Mouse (Mus musculus): ENCODE data around the gene Wnt2. TPM values are rescaled to one million over a fixed set of nuclear protein-coding genes. Genes with fewer than 3 reads are reported as not detected.

The Wnt2 gene
- polyA plus RNA-seq, 1 experiment from 2014 or later = 2.1 TPM

GRCm38 (mm10) chr6:17974416-17974815 is 56.0 kb downstream of the Wnt2 start:
- H3K4me2 ChIP-seq = no peak overlapping the region
- no peak overlapping the region for H3K9ac ChIP-seq
- no peaks in the 10 kb centered on the region for H3K9me3 ChIP-seq (replicated peaks)
- H3K27ac ChIP-seq = no peak overlapping the region
- H3K36me3 ChIP-seq = no peaks in the 10 kb centered on the region
- no peaks in the 10 kb centered on the region for H3K27me3 ChIP-seq (replicated peaks)
- 77% methylated on average over 3 of the region's 3 CpGs for WGBS (ENCODE audit: insufficient replicate concordance)
- ATAC-seq = no peak
- no peaks in the 10 kb centered on the region for H3K4me1 ChIP-seq
- H3K4me3 ChIP-seq = no peak overlapping the region

- Histone ChIP-seq H3K4me2 (no peak overlapping the region), H3K9ac (no peak overlapping the region), H3K36me3 (no peaks in the 10 kb centered on the region), H3K27ac (no peak overlapping the region), H3K4me1 (no peaks in the 10 kb centered on the region), H3K4me3 (no peak overlapping the region), H3K27me3 (replicated peaks) (no peaks in the 10 kb centered on the region), H3K9me3 (replicated peaks) (no peaks in the 10 kb centered on the region)
- ATAC-seq = no peak
Observed at GRCm38 (mm10) chr6:17971393-17971792, 59.0 kb downstream of the Wnt2 start.

- H3K9ac ChIP-seq = no peak overlapping the region
- no peak for ATAC-seq
- WGBS (ENCODE audit: insufficient replicate concordance) = 27% methylated on average over 1 of the region's 1 CpGs
- no peak overlapping the region for H3K27ac ChIP-seq
- H3K4me3 ChIP-seq = no peak overlapping the region
- no peaks in the 10 kb centered on the region for H3K36me3 ChIP-seq
- no peaks in the 10 kb centered on the region for H3K27me3 ChIP-seq (replicated peaks)
- no peaks in the 10 kb centered on the region for H3K9me3 ChIP-seq (replicated peaks)
- H3K4me1 ChIP-seq = no peaks in the 10 kb centered on the region
- no peak overlapping the region for H3K4me2 ChIP-seq
Observed at GRCm38 (mm10) chr6:17969815-17970214, 60.6 kb downstream of the Wnt2 start.

GRCm38 (mm10) chr6:17968467-17969144 is 61.8 kb downstream of the Wnt2 start:
- H3K4me3 ChIP-seq = no peak overlapping the region
- H3K27me3 ChIP-seq (replicated peaks) = no peaks in the 10 kb centered on the region
- H3K27ac ChIP-seq = no peak overlapping the region
- no peaks in the 10 kb centered on the region for H3K36me3 ChIP-seq
- H3K9ac ChIP-seq = no peak overlapping the region
- H3K9me3 ChIP-seq (replicated peaks) = no peaks in the 10 kb centered on the region
- no peak for ATAC-seq
- H3K4me1 ChIP-seq = no peaks in the 10 kb centered on the region
- 58% methylated on average over 1 of the region's 1 CpGs for WGBS (ENCODE audit: insufficient replicate concordance)
- H3K4me2 ChIP-seq = no peak overlapping the region

- no peak for ATAC-seq
- Histone ChIP-seq H3K4me3 (no peak overlapping the region), H3K4me2 (no peak overlapping the region), H3K9ac (no peak overlapping the region), H3K27me3 (replicated peaks) (no peaks in the 10 kb centered on the region), H3K36me3 (no peaks in the 10 kb centered on the region), H3K4me1 (no peaks in the 10 kb centered on the region), H3K27ac (no peak overlapping the region), H3K9me3 (replicated peaks) (no peaks in the 10 kb centered on the region)
- 61% methylated on average over 3 of the region's 3 CpGs for WGBS (ENCODE audit: insufficient replicate concordance)
Observed at GRCm38 (mm10) chr6:17963455-17963854, 66.9 kb downstream of the Wnt2 start.

- no peak for ATAC-seq
- WGBS (ENCODE audit: insufficient replicate concordance) = 74% methylated on average over 8 of the region's 8 CpGs
- Histone ChIP-seq H3K27ac (no peak overlapping the region), H3K27me3 (replicated peaks) (no peaks in the 10 kb centered on the region), H3K4me2 (no peak overlapping the region), H3K4me3 (no peak overlapping the region), H3K9ac (no peak overlapping the region), H3K4me1 (peaks cover 10% of the 10 kb centered on the region), H3K36me3 (no peaks in the 10 kb centered on the region), H3K9me3 (replicated peaks) (no peaks in the 10 kb centered on the region)
Observed at GRCm38 (mm10) chr6:17951779-17952178, 78.6 kb downstream of the Wnt2 start.

- no peak overlapping the region for H3K4me2 ChIP-seq
- H3K4me3 ChIP-seq = no peak overlapping the region
- no peaks in the 10 kb centered on the region for H3K36me3 ChIP-seq
- H3K4me1 ChIP-seq = peaks cover 10% of the 10 kb centered on the region
- no peaks in the 10 kb centered on the region for H3K27me3 ChIP-seq (replicated peaks)
- no peaks in the 10 kb centered on the region for H3K9me3 ChIP-seq (replicated peaks)
- ATAC-seq = no peak
- no peak overlapping the region for H3K27ac ChIP-seq
- 71% methylated on average over 5 of the region's 5 CpGs for WGBS (ENCODE audit: insufficient replicate concordance)
- H3K9ac ChIP-seq = no peak overlapping the region
Observed at GRCm38 (mm10) chr6:17949103-17949502, 81.3 kb downstream of the Wnt2 start.

GRCm38 (mm10) chr6:17947130-17947831 is 83.1 kb downstream of the Wnt2 start:
- no peak overlapping the region for H3K4me2 ChIP-seq
- no peak overlapping the region for H3K9ac ChIP-seq
- H3K4me1 ChIP-seq = peaks cover 12% of the 10 kb centered on the region
- 16% methylated on average over 11 of the region's 11 CpGs for WGBS (ENCODE audit: insufficient replicate concordance)
- peaks cover 3% of the 10 kb centered on the region; the same call in 1 of the 2 replicates for H3K36me3 ChIP-seq
- H3K27ac ChIP-seq = no peak overlapping the region
- no peaks in the 10 kb centered on the region for H3K27me3 ChIP-seq (replicated peaks)
- no peaks in the 10 kb centered on the region for H3K9me3 ChIP-seq (replicated peaks)
- ATAC-seq = peak; percentile 46; the same call in 1 of the 2 replicates
- no peak overlapping the region for H3K4me3 ChIP-seq

- WGBS (ENCODE audit: insufficient replicate concordance) = 37% methylated on average over 5 of the region's 5 CpGs
- Histone ChIP-seq H3K9ac (no peak overlapping the region), H3K27ac (no peak overlapping the region), H3K27me3 (replicated peaks) (no peaks in the 10 kb centered on the region), H3K4me1 (peaks cover 20% of the 10 kb centered on the region), H3K4me2 (no peak overlapping the region), H3K36me3 (peaks cover 3% of the 10 kb centered on the region; the same call in 1 of the 2 replicates), H3K9me3 (replicated peaks) (no peaks in the 10 kb centered on the region), H3K4me3 (no peak overlapping the region)
- ATAC-seq = no peak
Observed at GRCm38 (mm10) chr6:17946456-17946855, 83.9 kb downstream of the Wnt2 start.

- 69% methylated on average over 9 of the region's 9 CpGs for WGBS (ENCODE audit: insufficient replicate concordance)
- peaks cover 3% of the 10 kb centered on the region; the same call in 1 of the 2 replicates for H3K36me3 ChIP-seq
- no peak overlapping the region for H3K9ac ChIP-seq
- H3K4me3 ChIP-seq = no peak overlapping the region
- no peaks in the 10 kb centered on the region for H3K27me3 ChIP-seq (replicated peaks)
- H3K4me1 ChIP-seq = peaks cover 21% of the 10 kb centered on the region
- H3K27ac ChIP-seq = no peak overlapping the region
- ATAC-seq = no peak
- H3K9me3 ChIP-seq (replicated peaks) = no peaks in the 10 kb centered on the region
- no peak overlapping the region for H3K4me2 ChIP-seq
Observed at GRCm38 (mm10) chr6:17943877-17944617, 86.3 kb downstream of the Wnt2 start.

GRCm38 (mm10) chr6:17942344-17942743 is 88.0 kb downstream of the Wnt2 start:
- Histone ChIP-seq H3K4me2 (no peak overlapping the region), H3K4me3 (no peak overlapping the region), H3K9me3 (replicated peaks) (no peaks in the 10 kb centered on the region), H3K9ac (no peak overlapping the region), H3K27me3 (replicated peaks) (no peaks in the 10 kb centered on the region), H3K27ac (no peak overlapping the region), H3K36me3 (peaks cover 3% of the 10 kb centered on the region; the same call in 1 of the 2 replicates), H3K4me1 (peaks cover 29% of the 10 kb centered on the region)
- WGBS (ENCODE audit: insufficient replicate concordance) = 34% methylated on average over 7 of the region's 7 CpGs
- 0 out of 2 replicates have a peak, but pooled peaks have one; percentile 25 for ATAC-seq

- no peak overlapping the region for H3K27ac ChIP-seq
- H3K4me1 ChIP-seq = peaks cover 26% of the 10 kb centered on the region
- H3K27me3 ChIP-seq (replicated peaks) = no peaks in the 10 kb centered on the region
- 56% methylated on average over 2 of the region's 2 CpGs for WGBS (ENCODE audit: insufficient replicate concordance)
- ATAC-seq = no peak
- no peak overlapping the region for H3K4me3 ChIP-seq
- no peak overlapping the region for H3K9ac ChIP-seq
- H3K4me2 ChIP-seq = no peak overlapping the region
- peaks cover 3% of the 10 kb centered on the region; the same call in 1 of the 2 replicates for H3K36me3 ChIP-seq
- H3K9me3 ChIP-seq (replicated peaks) = no peaks in the 10 kb centered on the region
Observed at GRCm38 (mm10) chr6:17941916-17942315, 88.5 kb downstream of the Wnt2 start.

Measured in liver, embryonic 12.5 days (tissue).